Mouse (Mus musculus) neural tube, embryonic 14.5 days (tissue): ENCODE data around the gene Usp43. TPM values are rescaled to one million over a fixed set of nuclear protein-coding genes. Genes with fewer than 3 reads are reported as not detected.

Experiments
- ATAC-seq: fragments of 200-750 bp; cut with Nextera tagmentation; 2 replicates; pipeline ENCODE4 v1.8.0; 2017; ENCODE audit warnings: low read depth, mild to moderate bottlenecking, moderate TSS enrichment, moderate library complexity
- H3K27ac ChIP-seq: fragments of 300-500 bp; sonication (generic); 2 replicates; pipeline ENCODE4 v1.5.1; 2014; ENCODE audit warnings: low read depth, mild to moderate bottlenecking, control low read depth, low read length, moderate library complexity, mixed read lengths
- H3K27me3 ChIP-seq: fragments of 300-500 bp; sonication (generic); 2 replicates; pipeline ENCODE4 v1.6.1; 2014; ENCODE audit warnings: low read length; ENCODE audit not compliant: control insufficient read depth, insufficient read depth
- H3K36me3 ChIP-seq: fragments of 300-500 bp; sonication (generic); 2 replicates; pipeline ENCODE4 v1.6.1; 2014; ENCODE audit warnings: low read length, mixed read lengths; ENCODE audit not compliant: control insufficient read depth, insufficient read depth
- H3K4me1 ChIP-seq: fragments of 300-500 bp; sonication (generic); 2 replicates; pipeline ENCODE4 v1.6.1; 2014; ENCODE audit warnings: low read length; ENCODE audit not compliant: control insufficient read depth, insufficient read depth
- H3K4me2 ChIP-seq: fragments of 300-500 bp; sonication (generic); 2 replicates; pipeline ENCODE4 v1.6.1; 2014; ENCODE audit warnings: mild to moderate bottlenecking, low read depth, low read length, control low read depth
- H3K4me3 ChIP-seq: fragments of 300-500 bp; sonication (generic); 2 replicates; pipeline ENCODE4 v1.5.1; 2014; ENCODE audit warnings: low read depth, low read length, control low read depth, mixed read lengths
- H3K9ac ChIP-seq: fragments of 300-500 bp; sonication (generic); replicated peaks from 2 replicates; pipeline ENCODE4 v1.6.1; 2014; ENCODE audit warnings: low read depth, mild to moderate bottlenecking, control low read depth, low read length, mixed read lengths
- H3K9me3 ChIP-seq: fragments of 300-500 bp; sonication (generic); 2 replicates; pipeline ENCODE4 v1.6.1; 2016; ENCODE audit warnings: low read length; ENCODE audit not compliant: control insufficient read depth
- WGBS: fragments of 180-500 bp; shearing (Covaris S2); extraction: QIAGEN DNeasy Blood & Tissue Kit; methylation state at CpG from one replicate; pipeline ENCODE4 v1.1.7; 2014; 5-methylcytosine and 5-hydroxymethylcytosine counted together
- polyA plus RNA-seq: library from polyadenylated mRNA; unstranded; fragments of >200 nt; fragmentation: Nextera tagmentation; extraction: Ambion mirVana; gene quantifications from 2 replicates; pipeline ENCODE4 v1.2.1, GENCODE M21; 2014

Gene Usp43
- polyA plus RNA-seq, 1 experiment from 2014 or later, result 0.72 TPM

- no peaks in the 10 kb centered on the region for H3K4me1 ChIP-seq
- H3K9me3 ChIP-seq, result no peaks in the 10 kb centered on the region
- H3K36me3 ChIP-seq, result no peaks in the 10 kb centered on the region
- no peaks in the 10 kb centered on the region for H3K27me3 ChIP-seq
- H3K27ac ChIP-seq, result no peak overlapping the region
- H3K4me2 ChIP-seq, result no peak overlapping the region
- WGBS, result 79% methylated on average over 5 of the region's 5 CpGs
- H3K9ac ChIP-seq, result no peak overlapping the region
- no peak for ATAC-seq
- H3K4me3 ChIP-seq, result no peak overlapping the region
Measured at GRCm38 (mm10) chr11:67865100-67865499, 56.9 kb downstream of the Usp43 start.

- Histone ChIP-seq H3K9ac (no peak overlapping the region), H3K27me3 (no peaks in the 10 kb centered on the region), H3K4me1 (no peaks in the 10 kb centered on the region), H3K27ac (no peak overlapping the region), H3K4me2 (no peak overlapping the region), H3K9me3 (no peaks in the 10 kb centered on the region), H3K36me3 (no peaks in the 10 kb centered on the region), H3K4me3 (no peak overlapping the region)
- WGBS, result 14% methylated on average over 7 of the region's 7 CpGs
- ATAC-seq, result no peak
Measured at GRCm38 (mm10) chr11:67861399-67861838, 60.5 kb downstream of the Usp43 start.

- Histone ChIP-seq H3K27ac (no peak overlapping the region), H3K9ac (no peak overlapping the region)
- WGBS, result 59% methylated on average over 7 of the region's 7 CpGs
Measured at GRCm38 (mm10) chr11:67860743-67861398, 61.1 kb downstream of the Usp43 start.

GRCm38 (mm10) chr11:67858518-67858917, 63.4 kb downstream of the Usp43 start:
- H3K4me1 ChIP-seq, result no peaks in the 10 kb centered on the region
- no peaks in the 10 kb centered on the region for H3K9me3 ChIP-seq
- H3K27me3 ChIP-seq, result no peaks in the 10 kb centered on the region
- H3K36me3 ChIP-seq, result no peaks in the 10 kb centered on the region
- no peak overlapping the region for H3K27ac ChIP-seq
- no peak for ATAC-seq
- H3K4me3 ChIP-seq, result no peak overlapping the region
- H3K9ac ChIP-seq, result no peak overlapping the region
- no peak overlapping the region for H3K4me2 ChIP-seq
- 85% methylated on average over 9 of the region's 9 CpGs for whole genome bisulfite sequencing

More at GRCm38 (mm10) chr11:67860743-67861398, 61.1 kb downstream of the Usp43 start:
- no peak for ATAC-seq
- Histone ChIP-seq H3K4me3 (no peak overlapping the region), H3K27me3 (no peaks in the 10 kb centered on the region), H3K9me3 (no peaks in the 10 kb centered on the region), H3K36me3 (no peaks in the 10 kb centered on the region), H3K4me1 (no peaks in the 10 kb centered on the region), H3K4me2 (no peak overlapping the region)

GRCm38 (mm10) chr11:67855035-67855434, 66.9 kb downstream of the Usp43 start:
- WGBS, result 38% methylated on average over 2 of the region's 2 CpGs
- H3K4me1 ChIP-seq, result no peaks in the 10 kb centered on the region
- H3K9me3 ChIP-seq, result no peaks in the 10 kb centered on the region
- H3K4me2 ChIP-seq, result no peak overlapping the region
- no peak for ATAC-seq
- no peak overlapping the region for H3K9ac ChIP-seq
- no peaks in the 10 kb centered on the region for H3K27me3 ChIP-seq
- H3K27ac ChIP-seq, result no peak overlapping the region
- no peaks in the 10 kb centered on the region for H3K36me3 ChIP-seq
- H3K4me3 ChIP-seq, result no peak overlapping the region

- no peak overlapping the region for H3K27ac ChIP-seq
- no peak overlapping the region for H3K4me3 ChIP-seq
- H3K4me2 ChIP-seq, result no peak overlapping the region
- H3K36me3 ChIP-seq, result no peaks in the 10 kb centered on the region
- 69% methylated on average over 6 of the region's 6 CpGs for WGBS
- no peak overlapping the region for H3K9ac ChIP-seq
- no peak for ATAC-seq
- H3K9me3 ChIP-seq, result no peaks in the 10 kb centered on the region
- no peaks in the 10 kb centered on the region for H3K27me3 ChIP-seq
- H3K4me1 ChIP-seq, result no peaks in the 10 kb centered on the region
Measured at GRCm38 (mm10) chr11:67853996-67854395, 68.0 kb downstream of the Usp43 start.

DNA sequence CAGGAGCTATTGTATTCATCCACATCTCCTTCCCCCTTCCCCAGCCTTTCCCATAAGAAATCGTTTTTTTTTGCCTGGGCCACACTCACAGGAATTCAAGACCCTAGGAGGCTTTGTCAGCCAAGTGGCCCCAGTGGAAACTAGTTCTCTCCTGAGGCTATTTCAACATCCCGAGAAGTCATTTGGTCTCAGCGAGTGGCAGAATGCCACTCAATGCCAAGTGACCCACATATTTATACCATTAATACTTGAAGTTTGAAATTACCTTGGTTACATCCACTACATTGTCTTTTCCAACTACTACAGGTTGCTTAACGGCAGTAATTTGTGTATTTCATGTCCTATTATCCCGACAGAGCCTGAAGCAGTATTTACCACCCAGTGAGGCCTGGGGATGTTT, 70.2 kb downstream of the Usp43 start:
- Histone ChIP-seq H3K4me3 (no peak overlapping the region), H3K36me3 (no peaks in the 10 kb centered on the region), H3K9me3 (no peaks in the 10 kb centered on the region), H3K27ac (no peak overlapping the region), H3K27me3 (no peaks in the 10 kb centered on the region), H3K4me2 (no peak overlapping the region), H3K4me1 (no peaks in the 10 kb centered on the region), H3K9ac (no peak overlapping the region)
- no peak for ATAC-seq
- 52% methylated on average over 5 of the region's 5 CpGs for WGBS

DNA sequence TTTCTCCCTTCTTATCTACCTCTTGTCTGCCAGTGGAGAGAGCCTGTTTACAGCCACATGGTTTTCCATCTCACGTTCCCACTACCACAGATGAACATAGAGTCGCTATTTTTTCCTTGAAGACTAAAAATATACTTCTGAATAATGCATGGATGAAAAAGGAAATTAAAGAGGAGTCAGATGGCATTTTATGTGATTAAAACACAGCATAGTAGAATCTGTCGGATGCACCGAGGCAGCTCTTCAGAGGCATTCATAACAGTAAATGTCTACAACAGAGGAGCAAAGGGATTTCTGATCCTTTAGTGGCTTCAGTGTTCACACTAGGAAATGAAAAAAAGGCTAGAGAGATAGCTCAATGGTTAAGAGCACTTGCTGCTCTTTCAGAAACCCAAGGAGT, 76.8 kb downstream of the Usp43 start:
- Histone ChIP-seq H3K9ac (no peak overlapping the region), H3K9me3 (no peaks in the 10 kb centered on the region), H3K27me3 (no peaks in the 10 kb centered on the region), H3K4me2 (no peak overlapping the region), H3K4me3 (no peak overlapping the region), H3K36me3 (no peaks in the 10 kb centered on the region), H3K4me1 (no peaks in the 10 kb centered on the region), H3K27ac (no peak overlapping the region)
- no peak for ATAC-seq
- WGBS, result 70% methylated on average over 4 of the region's 4 CpGs

DNA sequence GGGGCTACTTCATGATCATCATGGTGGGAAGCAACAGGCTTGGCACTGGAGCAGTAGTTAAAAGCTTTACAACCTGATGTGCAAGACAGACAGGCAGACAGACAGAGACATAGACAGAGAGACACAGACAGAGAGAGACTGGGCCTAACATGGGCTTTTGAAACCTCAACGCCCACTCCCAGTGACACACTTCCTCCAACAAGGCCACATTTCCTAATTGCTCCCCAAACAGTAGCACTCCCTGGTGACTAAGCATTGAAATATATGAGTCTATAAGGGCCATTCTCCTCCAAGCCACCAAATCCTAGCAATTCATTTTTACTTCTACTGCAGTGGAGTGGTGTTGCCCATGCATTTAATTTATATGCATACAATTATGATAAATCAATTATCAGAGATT, 82.1 kb downstream of the Usp43 start:
- H3K27ac ChIP-seq, result no peak overlapping the region
- no peak for ATAC-seq

More for the DNA sequence above, 82.1 kb downstream of the Usp43 start:
- Histone ChIP-seq H3K9ac (no peak overlapping the region), H3K4me3 (no peak overlapping the region), H3K36me3 (no peaks in the 10 kb centered on the region), H3K4me1 (no peaks in the 10 kb centered on the region), H3K27me3 (no peaks in the 10 kb centered on the region), H3K4me2 (no peak overlapping the region), H3K9me3 (no peaks in the 10 kb centered on the region)
- 72% methylated on average over 1 of the region's 1 CpGs for WGBS
